ENCODE assay signal across 8 mouse cellular contexts in the genomic region with DNA sequence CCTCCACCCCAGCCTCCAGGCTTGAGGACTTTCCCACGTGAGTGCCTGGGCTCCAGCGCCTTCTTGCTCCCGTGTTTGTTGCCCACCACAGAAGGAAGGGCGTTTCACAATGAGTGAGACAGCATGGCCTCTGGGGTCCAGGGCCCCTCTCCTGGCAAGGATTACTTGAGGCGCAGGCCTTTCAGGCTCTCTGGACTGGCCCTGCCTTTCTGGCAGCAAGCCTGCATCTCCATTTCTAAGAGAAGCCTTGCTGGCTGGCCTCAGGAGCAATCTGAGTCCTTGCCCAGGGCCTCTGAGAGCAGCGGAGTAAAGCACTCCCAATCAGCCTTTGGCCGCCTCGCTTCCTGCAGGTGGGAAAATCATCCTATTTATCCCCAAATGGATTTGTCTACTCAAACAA.
DNase-seq lines count a peak whose midpoint lies in the region; ATAC-seq and TF ChIP-seq lines count a peak whose summit lies in the region.

No protein-coding gene starts in this region.

- intact Hi-C loops in gastrocnemius, postnatal 14 days (cut with DNase I; ENCODE audit: low total_unique reads): no loop called here

- no peak overlapping the region for H3K4me2 ChIP-seq in hindbrain, postnatal 0 days (ENCODE audit: low read depth, low read length)

- H3K4me1 ChIP-seq in hindbrain, postnatal 0 days (ENCODE audit: insufficient read depth, low read length): no peaks in the 10 kb centered on the region

- no peaks in the 10 kb centered on the region for H3K36me3 ChIP-seq in hindbrain, postnatal 0 days (ENCODE audit: insufficient read depth, low read length)

- TF ChIP-seq CTCF in hindbrain, postnatal 0 days (IDR thresholded peaks at IDR 0.05; ENCODE audit: low read depth): no peak

- H3K4me3 ChIP-seq in hindbrain, postnatal 0 days (ENCODE audit: low read length): no peak overlapping the region

- WGBS in hindbrain, postnatal 0 days: 36% methylated on average over 8 of the region's 8 CpGs

- peak overlapping the region; percentile 54; the same call in 1 of the 2 replicates for H3K27ac ChIP-seq in hindbrain, postnatal 0 days

- H3K9ac ChIP-seq in hindbrain, postnatal 0 days (replicated peaks; ENCODE audit: low read length): no peak overlapping the region

- peak; percentile 46 to 79 for DNase-seq in adrenal gland, adult (ENCODE audit: inconsistent age in 2 of 2, low spot score in 1 of 2)
- no peak for DNase-seq in adrenal gland, postnatal 4 days (ENCODE audit: low spot score in 2 of 2)
- DNase-seq in adipocyte (ENCODE audit: low spot score): peak; percentile 14
- peak; percentile 76 for DNase-seq in gastrocnemius, postnatal 14 days
- peak; percentile 67 for DNase-seq in hindbrain, postnatal 0 days (ENCODE audit: low spot score)
- peak; percentile 25 for DNase-seq in lung, postnatal 25 days (ENCODE audit: low spot score)

- H3K9me3 ChIP-seq in hindbrain, postnatal 0 days (ENCODE audit: low read length): no peaks in the 10 kb centered on the region

- peak; percentile 56; the same call in 1 of the 2 replicates for ATAC-seq in hindbrain, postnatal 0 days
- ATAC-seq in granulocyte monocyte progenitor cell, adult 5-6 weeks (replicated peaks; ENCODE audit: poor library complexity, severe bottlenecking): no peak
- no peak for ATAC-seq in inflammation-experienced regulatory T-cells, adult 6 months

- no peaks in the 10 kb centered on the region; the same call in 1 of the 2 replicates for H3K27me3 ChIP-seq in hindbrain, postnatal 0 days (ENCODE audit: insufficient read depth, low read length)

Comparison
In these comparisons a context has a peak if more than half of its experiments do, and no peak if none do; other contexts are left out.
1. DNase-seq: peak in adrenal gland, adult (2 of 2), adipocyte (single experiment), gastrocnemius, postnatal 14 days (single experiment), hindbrain, postnatal 0 days (single experiment) and lung, postnatal 25 days (single experiment); none in adrenal gland, postnatal 4 days (0 of 2).